Mouse (Mus musculus) cortical plate, adult 2 months (tissue): ENCODE measurements around the gene Heatr4. TPM values are rescaled to one million over a fixed set of nuclear protein-coding genes. Genes with fewer than 3 reads are reported as not detected.
"Not testable (repeated sequence)": the region's sequence is repeated elsewhere in the genome, so short reads cannot be mapped to it uniquely, and the experiment has no call there.

Experiments
- H3K27ac ChIP-seq: fragments of 200-500 bp; 2 replicates; pipeline ENCODE4 v1.5.1; 2012; ENCODE audit warnings: low read length, control low read depth, inconsistent platforms; ENCODE audit not compliant: insufficient read depth
- H3K4me1 ChIP-seq: fragments of 200-500 bp; 2 replicates; pipeline ENCODE4 v1.6.1; 2011; ENCODE audit warnings: low read length; ENCODE audit not compliant: control insufficient read depth, insufficient read depth
- H3K4me3 ChIP-seq: fragments of 200-500 bp; 2 replicates; pipeline ENCODE4 v1.5.1; 2011; ENCODE audit warnings: mild to moderate bottlenecking, low read length, control low read depth; ENCODE audit not compliant: insufficient read depth
- CTCF ChIP-seq: fragments of 200-500 bp; IDR thresholded peaks from 2 replicates; pipeline ENCODE4 v1.5.1; 2011; ENCODE audit warnings: mild to moderate bottlenecking, control low read depth, low read length; ENCODE audit not compliant: insufficient read depth; ENCODE audit errors: extremely low read depth
- POLR2A ChIP-seq: fragments of 200-500 bp; IDR thresholded peaks from 2 replicates; pipeline ENCODE4 v1.6.1; 2011; ENCODE audit warnings: mild to moderate bottlenecking, low read length, control low read depth; ENCODE audit not compliant: insufficient read depth; ENCODE audit errors: extremely low read depth
- polyA plus RNA-seq: library from polyadenylated mRNA; depleted of rRNA; stranded (reverse); fragments of >200 nt; gene quantifications from 2 replicates; pipeline ENCODE4 v1.2.3, GENCODE M21; 2012

The Heatr4 gene
- polyA plus RNA-seq, 1 experiment = 0.02 TPM

- H3K4me3 ChIP-seq = no peak overlapping the region
- H3K27ac ChIP-seq = no peak overlapping the region
- peaks cover 2% of the 10 kb centered on the region; the same call in 1 of the 2 replicates for H3K4me1 ChIP-seq
- TF ChIP-seq POLR2A (no peak), CTCF (no peak)
These were observed 44.6 kb downstream of the Heatr4 start for GRCm38 (mm10) chr12:83940031-83940430.

- Histone ChIP-seq H3K27ac (no peak overlapping the region), H3K4me3 (no peak overlapping the region), H3K4me1 (peaks cover 2% of the 10 kb centered on the region; the same call in 1 of the 2 replicates)
- no peak for TF ChIP-seq CTCF
- no peak for TF ChIP-seq POLR2A
These were observed 45.3 kb downstream of the Heatr4 start for GRCm38 (mm10) chr12:83939332-83939731.

GRCm38 (mm10) chr12:83938592-83938991 is 46.1 kb downstream of the Heatr4 start:
- not testable (repeated sequence) for H3K4me1 ChIP-seq, H3K4me3 ChIP-seq, H3K27ac ChIP-seq

- TF ChIP-seq CTCF (peak; percentile 22; the same call in 1 of the 2 replicates), POLR2A (no peak)
- H3K4me1 ChIP-seq = peaks cover 4% of the 10 kb centered on the region
- H3K27ac ChIP-seq = no peak overlapping the region
- H3K4me3 ChIP-seq = no peak overlapping the region
These were observed 47.1 kb downstream of the Heatr4 start for GRCm38 (mm10) chr12:83937600-83937999.

- Histone ChIP-seq H3K27ac (no peak overlapping the region), H3K4me1 (peaks cover 7% of the 10 kb centered on the region), H3K4me3 (no peak overlapping the region)
- TF ChIP-seq CTCF = no peak
- TF ChIP-seq POLR2A = no peak
These were observed 55.4 kb downstream of the Heatr4 start for GRCm38 (mm10) chr12:83929186-83929804.

- TF ChIP-seq POLR2A (no peak), CTCF (no peak)
- peak overlapping the region; percentile 68 for H3K27ac ChIP-seq
- H3K4me3 ChIP-seq = no peak overlapping the region
- H3K4me1 ChIP-seq = peaks cover 9% of the 10 kb centered on the region
These were observed 56.9 kb downstream of the Heatr4 start for GRCm38 (mm10) chr12:83927747-83928146.

- TF ChIP-seq POLR2A = no peak
- TF ChIP-seq CTCF = no peak
- H3K27ac ChIP-seq = no peak overlapping the region
These were observed 58.6 kb downstream of the Heatr4 start for GRCm38 (mm10) chr12:83926061-83926460.

GRCm38 (mm10) chr12:83925160-83925703 is 59.4 kb downstream of the Heatr4 start:
- no peak overlapping the region for H3K27ac ChIP-seq
- H3K4me3 ChIP-seq = no peak overlapping the region
- H3K4me1 ChIP-seq = peaks cover 5% of the 10 kb centered on the region
- TF ChIP-seq CTCF = no peak
- no peak for TF ChIP-seq POLR2A

More at GRCm38 (mm10) chr12:83926061-83926460, 58.6 kb downstream of the Heatr4 start:
- Histone ChIP-seq H3K4me1 (peaks cover 5% of the 10 kb centered on the region), H3K4me3 (no peak overlapping the region)

- Histone ChIP-seq H3K4me3 (no peak overlapping the region), H3K27ac (peak overlapping the region; percentile 70), H3K4me1 (peaks cover 5% of the 10 kb centered on the region)
- no peak for TF ChIP-seq CTCF
These were observed 60.3 kb downstream of the Heatr4 start for GRCm38 (mm10) chr12:83924332-83924731.

GRCm38 (mm10) chr12:83923486-83923859 is 61.2 kb downstream of the Heatr4 start:
- H3K4me1 ChIP-seq = peaks cover 3% of the 10 kb centered on the region; the same call in 1 of the 2 replicates
- no peak overlapping the region for H3K4me3 ChIP-seq
- H3K27ac ChIP-seq = peak overlapping the region; percentile 70
- TF ChIP-seq CTCF = no peak
- TF ChIP-seq POLR2A = no peak
